Mouse (Mus musculus): ENCODE results near the gene Smyd3. TPM values are rescaled to one million over a fixed set of nuclear protein-coding genes. Genes with fewer than 3 reads are reported as not detected.

Gene Smyd3
- total RNA-seq, 2 experiments from 2014 or later, result 21.7 to 23.7 TPM

- DNase-seq, result no peak
These were observed 457.5 kb downstream of the Smyd3 start for GRCm38 (mm10) chr1:179060113-179060955.

- no peak for DNase-seq
These were observed 458.3 kb downstream of the Smyd3 start for GRCm38 (mm10) chr1:179059286-179060112.

- no peak for DNase-seq
These were observed 459.2 kb downstream of the Smyd3 start for GRCm38 (mm10) chr1:179058675-179059074.

DNA sequence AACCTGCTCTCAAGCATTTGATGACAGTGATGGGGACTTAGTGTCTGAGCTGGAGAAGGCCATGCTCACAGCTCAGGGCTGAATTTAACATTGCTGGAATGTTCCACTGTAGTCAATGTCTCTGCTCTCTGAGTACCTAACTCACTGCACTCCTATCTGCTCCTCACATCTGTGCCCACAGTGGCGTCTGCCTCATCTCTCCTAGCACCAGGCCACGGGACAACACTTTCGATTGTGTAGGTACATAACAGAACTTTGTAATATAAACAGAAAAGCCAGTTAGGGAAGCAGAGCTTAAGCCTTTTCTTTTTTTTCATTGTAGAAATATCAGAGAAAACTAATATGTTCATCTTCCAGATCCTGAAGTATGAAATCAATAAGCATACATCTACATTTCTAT lies 462.1 kb downstream of the Smyd3 start:
- no peak for DNase-seq

DNA sequence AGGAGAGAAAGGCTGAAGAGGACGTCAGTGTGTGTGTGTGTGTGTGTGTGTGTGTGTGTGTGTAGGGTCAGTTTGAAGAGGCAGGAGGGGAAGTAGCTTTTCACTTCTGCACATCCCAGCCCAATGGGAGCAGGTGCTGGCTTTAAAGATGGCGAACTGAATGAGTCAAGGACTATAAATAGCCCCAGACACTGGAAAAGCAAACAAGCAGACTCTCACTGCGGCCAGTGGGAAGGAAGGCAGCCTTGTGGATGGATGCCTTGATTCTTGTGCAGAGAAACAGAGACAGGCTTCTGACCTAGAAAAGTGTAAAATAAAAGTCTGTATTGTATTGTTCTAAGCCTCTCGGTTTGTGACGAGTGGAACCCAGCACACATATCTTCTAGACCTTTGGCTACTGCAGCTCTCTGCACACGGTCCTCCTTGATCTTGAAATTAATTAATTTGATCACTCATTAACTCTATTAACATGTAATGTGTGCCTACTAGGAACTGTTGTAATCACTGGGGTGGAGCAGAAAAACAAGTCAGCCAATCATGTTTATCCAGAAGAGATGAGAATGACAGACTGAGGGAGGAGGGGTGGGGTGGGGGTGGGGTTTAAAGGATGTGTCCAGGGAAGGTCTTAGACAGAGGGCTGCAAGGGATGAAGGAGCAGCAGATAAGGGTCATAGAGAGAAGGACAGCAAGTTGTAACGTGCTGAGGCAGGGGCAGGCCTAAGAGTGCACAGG lies 463.3 kb downstream of the Smyd3 start:
- no peak for DNase-seq

GRCm38 (mm10) chr1:179052545-179053180 lies 465.2 kb downstream of the Smyd3 start:
- no peak for DNase-seq

GRCm38 (mm10) chr1:179047931-179048596 lies 469.8 kb downstream of the Smyd3 start:
- no peak for DNase-seq

DNA sequence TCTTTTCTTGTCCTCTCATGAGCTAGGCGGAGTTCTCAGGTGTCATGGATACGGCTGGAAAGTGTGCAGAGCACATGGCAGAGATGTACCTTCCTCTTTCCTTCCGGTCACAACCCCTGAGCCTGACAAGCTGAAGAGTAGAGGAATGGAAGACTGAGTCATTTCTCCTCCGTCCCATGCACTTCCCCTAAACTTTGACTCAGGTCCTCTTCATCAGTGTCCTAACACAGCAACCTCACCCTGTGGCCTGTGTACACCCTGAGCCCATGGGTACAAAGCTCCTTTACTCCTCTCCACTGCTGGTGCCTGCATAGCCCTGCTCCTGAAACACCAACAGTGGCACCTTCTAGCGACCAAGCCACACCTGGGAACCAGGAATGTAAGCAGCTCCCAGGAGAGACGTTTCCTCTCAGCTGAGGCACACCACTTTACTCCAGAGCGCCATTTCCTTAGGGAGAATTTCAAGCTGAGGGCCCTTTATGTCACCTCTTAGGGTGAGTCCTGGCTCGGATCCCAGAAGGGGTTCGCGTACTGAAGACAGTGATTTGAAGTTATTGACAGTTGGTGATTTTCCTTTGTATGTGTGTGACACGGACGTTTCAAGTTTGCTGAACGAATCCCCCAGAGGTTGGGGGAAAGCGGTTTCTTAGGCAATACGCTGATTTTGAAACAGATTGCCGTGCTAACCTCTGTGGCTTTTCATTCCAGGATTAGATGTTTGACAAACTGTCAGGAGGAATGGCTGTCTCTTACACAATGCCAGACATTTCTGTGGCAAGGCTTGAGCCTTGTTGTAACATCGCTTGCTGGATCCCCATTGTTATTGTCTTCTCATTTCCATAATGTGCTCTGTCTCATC lies 471.8 kb downstream of the Smyd3 start:
- no peak for DNase-seq

DNA sequence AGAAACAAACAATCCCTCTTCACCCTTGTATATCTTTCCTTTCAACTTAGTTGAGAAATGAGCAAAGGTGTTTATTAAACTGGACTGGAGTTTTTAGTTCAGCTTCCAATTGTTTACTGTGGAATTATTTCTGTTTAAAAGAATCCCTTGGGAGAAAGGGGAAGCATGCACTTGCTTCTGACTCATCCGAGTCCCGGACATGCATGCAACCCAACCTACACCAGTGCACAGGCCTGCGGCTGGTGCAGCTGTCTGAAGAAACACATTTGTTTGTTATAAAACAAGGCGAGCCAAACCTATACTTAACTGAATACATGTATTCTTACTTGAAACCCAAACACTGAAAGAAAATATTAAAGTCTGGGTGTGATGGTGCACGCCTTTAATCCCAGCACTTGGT lies 473.7 kb downstream of the Smyd3 start:
- DNase-seq, result no peak

GRCm38 (mm10) chr1:179043644-179044043 lies 474.2 kb downstream of the Smyd3 start:
- no peak for DNase-seq

- DNase-seq, result peak; percentile 31 to 61
These were observed 475.9 kb downstream of the Smyd3 start for GRCm38 (mm10) chr1:179041905-179042337.

GRCm38 (mm10) chr1:179041231-179041904 lies 476.5 kb downstream of the Smyd3 start:
- DNase-seq, result no peak

DNA sequence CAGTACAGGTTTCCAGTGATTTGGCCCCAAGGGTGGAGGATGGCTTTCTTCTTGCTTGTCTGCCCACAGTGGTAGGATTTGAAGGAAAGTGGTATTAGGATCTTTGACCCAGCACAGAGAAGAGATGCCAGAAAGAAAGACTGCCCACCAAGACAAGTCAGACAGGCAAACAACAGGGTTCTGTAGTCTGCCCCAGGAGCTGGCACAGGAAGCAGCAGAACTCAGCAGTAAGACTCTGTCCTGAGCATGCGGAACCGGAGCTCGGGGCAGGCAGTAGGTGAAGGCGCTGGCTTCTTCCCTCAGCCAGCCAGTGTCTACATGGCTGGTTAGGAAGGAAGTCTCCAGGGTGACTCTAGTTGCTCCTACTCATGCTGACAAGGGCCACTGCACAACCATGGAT lies 479.0 kb downstream of the Smyd3 start:
- DNase-seq, result no peak

- no peak for DNase-seq
These were observed 484.9 kb downstream of the Smyd3 start for GRCm38 (mm10) chr1:179032947-179033346.

- DNase-seq, result no peak
These were observed 486.3 kb downstream of the Smyd3 start for GRCm38 (mm10) chr1:179031581-179031980.

DNA sequence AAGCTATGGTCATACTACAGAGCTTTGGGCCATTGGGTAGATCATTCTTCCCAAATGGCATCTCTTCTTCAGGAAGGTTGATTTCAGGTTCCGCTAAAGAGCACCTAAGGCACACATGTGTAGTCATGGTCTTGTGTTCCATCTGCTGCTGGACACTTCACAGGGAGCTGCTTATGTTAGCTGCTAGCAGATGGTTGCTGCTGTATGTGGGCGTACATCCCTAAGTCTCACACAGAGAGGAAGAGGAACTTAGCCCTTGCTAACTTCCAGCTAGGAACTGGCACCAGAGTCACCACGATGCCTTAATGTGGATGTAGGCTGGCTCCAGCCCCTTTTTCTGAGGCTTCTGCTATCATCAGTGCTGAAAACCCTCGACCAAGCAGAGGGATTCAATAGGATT lies 491.2 kb downstream of the Smyd3 start:
- no peak for DNase-seq

DNA sequence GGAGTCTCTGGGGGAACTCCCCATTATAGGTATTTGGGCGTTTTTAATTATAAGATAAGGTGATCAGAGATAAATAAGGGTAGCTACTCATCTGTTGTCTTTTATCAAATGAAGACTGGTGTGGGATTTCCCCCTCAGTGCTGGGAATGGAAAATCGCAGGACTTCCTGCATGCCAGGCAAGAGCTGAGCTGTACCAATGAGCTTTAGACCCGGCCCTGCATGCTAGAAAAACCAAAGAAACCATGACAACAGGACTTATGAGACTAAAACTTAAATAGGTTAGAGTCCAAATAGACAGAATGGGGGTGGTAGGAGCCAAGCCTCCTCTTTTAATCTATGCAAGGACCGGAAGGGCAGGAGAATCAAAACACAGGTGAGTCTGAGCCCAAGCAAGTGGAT lies 492.7 kb downstream of the Smyd3 start:
- no peak for DNase-seq

DNA sequence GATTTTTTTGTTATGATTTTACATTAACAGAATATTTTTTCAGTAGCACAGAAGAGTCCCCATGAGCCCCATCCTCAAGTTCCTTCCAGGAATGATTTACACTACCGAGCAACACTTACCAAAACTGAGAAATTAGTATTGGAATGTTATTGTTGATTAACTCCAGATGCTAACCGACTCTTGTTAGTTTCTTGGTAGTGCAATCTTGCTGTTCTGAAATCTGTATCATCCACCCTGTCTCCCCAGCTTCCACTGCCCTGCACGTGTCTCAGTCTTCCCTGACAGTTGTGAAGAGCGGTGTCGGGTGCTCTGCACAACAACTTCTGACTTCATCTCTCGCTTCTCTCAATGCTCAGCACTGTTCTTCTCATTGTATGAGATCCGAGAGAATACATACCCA lies 494.4 kb downstream of the Smyd3 start:
- DNase-seq, result no peak

DNA sequence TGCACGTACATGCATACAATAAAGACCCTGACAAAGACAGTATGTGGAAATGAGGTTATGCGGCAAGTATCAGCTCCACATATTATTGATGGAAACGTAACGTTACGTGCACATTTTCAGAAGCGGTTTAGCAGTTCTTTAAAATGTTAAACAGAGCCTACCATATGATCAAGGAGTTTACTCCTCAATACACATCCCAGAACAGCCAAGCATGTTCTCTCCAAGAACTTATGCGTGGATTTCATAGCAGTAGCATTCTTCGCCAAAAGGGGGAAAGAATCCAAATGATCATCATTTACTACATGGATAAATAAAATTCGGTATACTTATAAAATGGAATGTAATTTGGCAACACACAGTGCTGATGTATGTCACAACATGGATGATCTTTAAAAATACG lies 500.4 kb downstream of the Smyd3 start:
- no peak for DNase-seq

- DNase-seq, result no peak
These were observed 504.8 kb downstream of the Smyd3 start for GRCm38 (mm10) chr1:179013021-179013420.

Measured in layer of hippocampus, postnatal 36 days (tissue).